Mouse (Mus musculus): ENCODE data around the gene Cyp20a1. TPM values are rescaled to one million over a fixed set of nuclear protein-coding genes. Genes with fewer than 3 reads are reported as not detected.

Gene Cyp20a1
- total RNA-seq, 2 experiments from 2014 or later: 22.3 to 26.8 TPM

Other genes starting within 250 kb of the Cyp20a1 start
- 10 to 100 TPM; 12.6 to 18.2 TPM for gene Carf, start 245.1 kb upstream of the Cyp20a1 start, total RNA-seq (2021)
- 10 to 100 TPM; 17.5 to 18.2 TPM for gene Wdr12, start 244.7 kb upstream of the Cyp20a1 start, total RNA-seq (2021)
- 10 to 100 TPM; 31.4 to 46.7 TPM for gene Nbeal1, start 162.7 kb upstream of the Cyp20a1 start, total RNA-seq (2021)
- gene Abi2, start 66.3 kb downstream of the Cyp20a1 start, total RNA-seq (2021): 10 to 100 TPM; 30.0 to 32.0 TPM
- gene Raph1, start 223.8 kb downstream of the Cyp20a1 start, total RNA-seq (2021): 10 to 100 TPM; 87.3 to 96.3 TPM